Mouse (Mus musculus) limb, embryonic 10.5 days (tissue): ENCODE measurements at regions not wholly inside any gene's neighbourhood (a gene's known extent, or its start where the extent isn't known, plus 50 kb on each side); places are given as distances from the start of the nearest gene placed in this dataset.

Experiments used
- DNase-seq: peaks from one replicate; pipeline ENCODE4 v3.0.0-alpha.2; 2017; ENCODE audit warnings: low spot score
- H3K27ac ChIP-seq: fragments of 300-500 bp; sonication (generic); 2 replicates; pipeline ENCODE4 v1.5.1; 2016; ENCODE audit warnings: mild to moderate bottlenecking
- H3K27me3 ChIP-seq: fragments of 300-500 bp; sonication (generic); 2 replicates; pipeline ENCODE4 v1.6.1; 2016; ENCODE audit warnings: low read depth, mild to moderate bottlenecking; ENCODE audit not compliant: poor library complexity, severe bottlenecking
- H3K36me3 ChIP-seq: fragments of 300-500 bp; sonication (generic); 2 replicates; pipeline ENCODE4 v1.6.1; 2016; ENCODE audit warnings: mild to moderate bottlenecking, moderate library complexity
- H3K4me1 ChIP-seq: fragments of 300-500 bp; sonication (generic); 2 replicates; pipeline ENCODE4 v1.6.1; 2016
- H3K4me3 ChIP-seq: fragments of 300-500 bp; sonication (generic); 2 replicates; pipeline ENCODE4 v1.5.1; 2016; ENCODE audit warnings: mild to moderate bottlenecking, moderate library complexity
- H3K9me3 ChIP-seq: fragments of 300-500 bp; sonication (generic); replicated peaks from 2 replicates; pipeline ENCODE4 v1.6.1; 2016; ENCODE audit warnings: mild to moderate bottlenecking
- WGBS: fragments of 180-500 bp; shearing (Covaris S2); methylation state at CpG from one replicate; pipeline ENCODE4 v1.1.7; 2016; 5-methylcytosine and 5-hydroxymethylcytosine counted together

- WGBS = 64% methylated on average over 10 of the region's 10 CpGs
- Histone ChIP-seq H3K4me3 (no peak overlapping the region), H3K4me1 (peaks cover 2% of the 10 kb centered on the region; the same call in 1 of the 2 replicates), H3K36me3 (no peaks in the 10 kb centered on the region), H3K27me3 (no peaks in the 10 kb centered on the region), H3K27ac (no peak overlapping the region), H3K9me3 (no peaks in the 10 kb centered on the region)
- DNase-seq = no peak
These were observed 439.9 kb downstream of the Nyap2 start for GRCm38 (mm10) chr1:81516575-81517210.

GRCm38 (mm10) chr1:81520420-81521273 lies 443.9 kb downstream of the Nyap2 start:
- no peaks in the 10 kb centered on the region for H3K36me3 ChIP-seq
- WGBS = 86% methylated on average over 9 of the region's 9 CpGs
- no peaks in the 10 kb centered on the region for H3K9me3 ChIP-seq
- H3K4me1 ChIP-seq = peaks cover 2% of the 10 kb centered on the region; the same call in 1 of the 2 replicates
- H3K4me3 ChIP-seq = no peak overlapping the region
- DNase-seq = no peak
- H3K27ac ChIP-seq = no peak overlapping the region
- H3K27me3 ChIP-seq = no peaks in the 10 kb centered on the region

DNA sequence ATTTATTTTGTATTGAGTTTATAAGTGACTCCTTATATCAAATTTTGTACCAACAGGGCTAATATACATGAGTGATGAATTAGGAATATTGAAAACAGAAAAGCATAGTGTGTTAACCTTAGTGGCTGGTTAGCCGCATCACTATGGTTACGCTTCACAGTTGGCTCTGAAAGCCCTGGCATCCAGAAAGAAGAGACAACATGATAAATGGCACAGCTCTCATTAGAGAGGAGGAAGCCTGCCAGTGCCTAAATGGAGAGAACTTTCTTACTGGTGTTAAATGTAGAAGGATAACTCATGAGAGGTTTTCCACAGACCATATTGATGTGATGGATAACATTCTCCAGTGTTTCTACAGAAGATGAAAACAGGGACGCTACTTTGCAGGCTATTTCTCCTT lies 446.2 kb downstream of the Nyap2 start:
- H3K27ac ChIP-seq = no peak overlapping the region
- H3K9me3 ChIP-seq = no peaks in the 10 kb centered on the region
- H3K4me1 ChIP-seq = peaks cover 2% of the 10 kb centered on the region; the same call in 1 of the 2 replicates
- 91% methylated on average over 3 of the region's 3 CpGs for WGBS
- H3K36me3 ChIP-seq = no peaks in the 10 kb centered on the region
- no peaks in the 10 kb centered on the region for H3K27me3 ChIP-seq
- no peak overlapping the region for H3K4me3 ChIP-seq
- DNase-seq = no peak

- H3K36me3 ChIP-seq = no peaks in the 10 kb centered on the region
- H3K4me1 ChIP-seq = peaks cover 2% of the 10 kb centered on the region; the same call in 1 of the 2 replicates
- H3K27ac ChIP-seq = no peak overlapping the region
- DNase-seq = no peak
- H3K4me3 ChIP-seq = no peak overlapping the region
- H3K27me3 ChIP-seq = no peaks in the 10 kb centered on the region
- H3K9me3 ChIP-seq = no peaks in the 10 kb centered on the region
These were observed 449.1 kb downstream of the Nyap2 start for GRCm38 (mm10) chr1:81525821-81526220.

GRCm38 (mm10) chr1:81537836-81538235 lies 461.1 kb downstream of the Nyap2 start:
- 54% methylated on average over 5 of the region's 5 CpGs for WGBS

GRCm38 (mm10) chr1:81539591-81540311 lies 463.0 kb downstream of the Nyap2 start:
- Histone ChIP-seq H3K27ac (no peak overlapping the region), H3K36me3 (no peaks in the 10 kb centered on the region), H3K9me3 (no peaks in the 10 kb centered on the region), H3K27me3 (no peaks in the 10 kb centered on the region), H3K4me3 (no peak overlapping the region), H3K4me1 (0 out of 2 replicates have a peak, but pooled peaks cover 6% of the 10 kb centered on the region)
- DNase-seq = no peak
- 81% methylated on average over 5 of the region's 5 CpGs for WGBS

More at GRCm38 (mm10) chr1:81537836-81538235, 461.1 kb downstream of the Nyap2 start:
- no peaks in the 10 kb centered on the region for H3K9me3 ChIP-seq
- no peak overlapping the region for H3K27ac ChIP-seq
- no peaks in the 10 kb centered on the region for H3K27me3 ChIP-seq
- H3K36me3 ChIP-seq = no peaks in the 10 kb centered on the region
- 0 out of 2 replicates have a peak, but pooled peaks cover 6% of the 10 kb centered on the region for H3K4me1 ChIP-seq
- H3K4me3 ChIP-seq = no peak overlapping the region
- DNase-seq = no peak

- H3K27ac ChIP-seq = no peak overlapping the region
- no peaks in the 10 kb centered on the region for H3K27me3 ChIP-seq
- H3K9me3 ChIP-seq = no peaks in the 10 kb centered on the region
- no peaks in the 10 kb centered on the region for H3K36me3 ChIP-seq
- WGBS = 74% methylated on average over 2 of the region's 2 CpGs
- H3K4me1 ChIP-seq = no peaks in the 10 kb centered on the region
- no peak overlapping the region for H3K4me3 ChIP-seq
- DNase-seq = no peak
These were observed 472.2 kb downstream of the Nyap2 start for GRCm38 (mm10) chr1:81548906-81549305.

DNA sequence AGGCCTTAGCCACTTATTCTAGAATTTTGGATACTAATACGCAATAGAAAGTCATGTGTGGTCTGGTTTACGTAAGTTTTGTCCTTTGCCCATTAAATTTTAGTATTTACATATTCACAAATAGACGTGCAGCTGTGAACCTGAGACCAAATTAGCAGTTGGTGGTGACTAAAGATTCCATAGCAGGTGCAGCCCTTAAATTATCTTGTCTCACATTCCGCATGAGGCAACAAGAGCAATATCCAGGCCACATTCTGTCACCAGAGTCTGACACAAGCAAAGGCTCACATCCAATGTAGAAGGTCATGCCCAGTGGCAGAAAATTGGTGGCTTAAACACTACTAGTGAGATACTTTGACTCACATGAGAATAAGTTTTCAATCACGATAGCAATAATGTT lies 473.0 kb downstream of the Nyap2 start:
- Histone ChIP-seq H3K4me1 (no peaks in the 10 kb centered on the region), H3K4me3 (no peak overlapping the region), H3K9me3 (no peaks in the 10 kb centered on the region), H3K27ac (no peak overlapping the region), H3K36me3 (no peaks in the 10 kb centered on the region), H3K27me3 (no peaks in the 10 kb centered on the region)
- WGBS = 91% methylated on average over 5 of the region's 5 CpGs
- DNase-seq = no peak

GRCm38 (mm10) chr1:81552731-81553130 lies 476.0 kb downstream of the Nyap2 start:
- H3K27ac ChIP-seq = no peak overlapping the region
- no peaks in the 10 kb centered on the region for H3K9me3 ChIP-seq
- H3K36me3 ChIP-seq = no peaks in the 10 kb centered on the region
- no peak overlapping the region for H3K4me3 ChIP-seq
- DNase-seq = no peak
- no peaks in the 10 kb centered on the region for H3K27me3 ChIP-seq
- H3K4me1 ChIP-seq = no peaks in the 10 kb centered on the region
- 95% methylated on average over 3 of the region's 3 CpGs for WGBS

DNA sequence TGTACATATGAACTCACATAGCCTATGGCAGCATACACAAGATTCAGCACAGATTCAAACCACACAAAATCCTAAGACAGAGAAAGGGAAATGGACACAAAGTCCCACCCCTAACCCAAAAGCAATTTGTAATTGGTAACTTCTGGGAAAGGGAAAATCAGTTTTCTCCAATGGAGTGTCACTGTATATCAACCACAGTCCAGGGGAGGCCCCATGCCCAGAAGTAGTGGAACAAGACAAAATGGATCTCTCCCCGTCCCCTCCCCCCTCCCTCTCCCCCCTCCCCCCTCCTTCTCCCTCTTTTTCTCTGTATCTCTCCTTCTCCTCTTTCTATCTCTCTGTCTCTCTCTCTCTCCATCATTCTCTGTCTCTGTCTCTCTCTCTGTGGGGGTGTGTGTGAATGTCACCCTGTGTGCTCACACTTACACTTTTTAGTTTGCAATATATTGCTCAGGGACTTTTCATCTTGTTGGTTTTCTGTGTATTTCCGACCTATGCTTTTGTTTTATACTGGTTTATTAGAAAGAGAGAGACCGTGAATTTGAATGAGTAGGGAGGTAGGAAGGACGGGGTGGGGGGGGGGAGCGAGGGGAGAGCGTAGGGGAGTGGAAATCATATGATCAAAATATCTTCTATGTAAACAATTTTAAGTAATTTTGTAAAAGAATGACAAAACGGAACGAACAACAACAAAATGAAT lies 500.4 kb downstream of the Nyap2 start:
- Histone ChIP-seq H3K9me3 (no peaks in the 10 kb centered on the region), H3K4me1 (peaks cover 9% of the 10 kb centered on the region), H3K36me3 (no peaks in the 10 kb centered on the region), H3K4me3 (no peak overlapping the region), H3K27me3 (no peaks in the 10 kb centered on the region), H3K27ac (no peak overlapping the region)
- no peak for DNase-seq
- 77% methylated on average over 8 of the region's 8 CpGs for WGBS

- H3K4me3 ChIP-seq = no peak overlapping the region
- no peak overlapping the region for H3K27ac ChIP-seq
- no peaks in the 10 kb centered on the region for H3K36me3 ChIP-seq
- H3K9me3 ChIP-seq = no peaks in the 10 kb centered on the region
- DNase-seq = no peak
- peaks cover 9% of the 10 kb centered on the region for H3K4me1 ChIP-seq
- no peaks in the 10 kb centered on the region for H3K27me3 ChIP-seq
- WGBS = 43% methylated on average over 9 of the region's 9 CpGs
These were observed 501.0 kb downstream of the Nyap2 start for GRCm38 (mm10) chr1:81577665-81578201.

GRCm38 (mm10) chr1:81581208-81581607 lies 504.5 kb downstream of the Nyap2 start:
- Histone ChIP-seq H3K36me3 (no peaks in the 10 kb centered on the region), H3K9me3 (no peaks in the 10 kb centered on the region), H3K27ac (no peak overlapping the region), H3K27me3 (no peaks in the 10 kb centered on the region), H3K4me3 (no peak overlapping the region), H3K4me1 (peaks cover 9% of the 10 kb centered on the region)
- DNase-seq = no peak
- 92% methylated on average over 4 of the region's 4 CpGs for WGBS
